Mouse (Mus musculus) forebrain, embryonic 14.5 days (tissue): ENCODE data around the gene Lrrc8d. TPM values are rescaled to one million over a fixed set of nuclear protein-coding genes. Genes with fewer than 3 reads are reported as not detected.

Source experiments
- ATAC-seq: fragments of 200-750 bp; cut with Nextera tagmentation; 2 replicates; pipeline ENCODE4 v1.8.0; 2017; ENCODE audit warnings: mild to moderate bottlenecking, moderate library complexity
- DNase-seq: peaks from one replicate; pipeline ENCODE4 v3.0.0-alpha.2; 2015; ENCODE audit warnings: low spot score
- H3K27ac ChIP-seq: fragments of 300-500 bp; sonication (generic); 2 replicates; pipeline ENCODE4 v1.5.1; 2014; ENCODE audit warnings: low read depth, mild to moderate bottlenecking, control low read depth, low read length, moderate library complexity
- H3K27me3 ChIP-seq: fragments of 300-500 bp; sonication (generic); replicated peaks from 2 replicates; pipeline ENCODE4 v1.6.1; 2014; ENCODE audit warnings: low read length, control low read depth, mixed read lengths; ENCODE audit not compliant: control insufficient read depth, insufficient read depth
- H3K36me3 ChIP-seq: fragments of 300-500 bp; sonication (generic); 2 replicates; pipeline ENCODE4 v1.6.1; 2014; ENCODE audit warnings: low read length, control low read depth; ENCODE audit not compliant: control insufficient read depth, insufficient read depth
- H3K4me1 ChIP-seq: fragments of 300-500 bp; sonication (generic); 2 replicates; pipeline ENCODE4 v1.6.1; 2014; ENCODE audit warnings: antibody characterized with exemption, low read length, control low read depth; ENCODE audit not compliant: control insufficient read depth, insufficient read depth
- H3K4me2 ChIP-seq: fragments of 300-500 bp; sonication (generic); 2 replicates; pipeline ENCODE4 v1.6.1; 2014; ENCODE audit warnings: mild to moderate bottlenecking, control low read depth, low read length
- H3K4me3 ChIP-seq: fragments of 300-500 bp; sonication (generic); 2 replicates; pipeline ENCODE4 v1.5.1; 2014; ENCODE audit warnings: low read depth, low read length, control low read depth
- H3K9ac ChIP-seq: fragments of 300-500 bp; sonication (generic); 2 replicates; pipeline ENCODE4 v1.6.1; 2014; ENCODE audit warnings: mild to moderate bottlenecking, low read length, control low read depth, moderate library complexity
- H3K9me3 ChIP-seq: fragments of 300-500 bp; sonication (generic); replicated peaks from 2 replicates; pipeline ENCODE4 v1.6.1; 2016; ENCODE audit warnings: low read length, control low read depth, mixed read lengths; ENCODE audit not compliant: control insufficient read depth
- WGBS: fragments of 180-500 bp; shearing (Covaris S2); extraction: QIAGEN DNeasy Blood & Tissue Kit; methylation state at CpG from one replicate; pipeline ENCODE4 v1.1.7; 2014; 5-methylcytosine and 5-hydroxymethylcytosine counted together
- polyA plus RNA-seq: library from polyadenylated mRNA; unstranded; fragments of >200 nt; fragmentation: Nextera tagmentation; extraction: Ambion mirVana; gene quantifications from 2 replicates; pipeline ENCODE4 v1.2.1, GENCODE M21; 2014

Gene Lrrc8d
- polyA plus RNA-seq, 1 experiment from 2014 or later, result 23.3 TPM

GRCm38 (mm10) chr5:105799850-105800635, 100.3 kb downstream of the Lrrc8d start:
- Histone ChIP-seq H3K4me1 (peaks cover 10% of the 10 kb centered on the region), H3K4me2 (0 out of 2 replicates have a peak overlapping the region, but pooled peaks have one; percentile 12), H3K27ac (peak overlapping the region; percentile 41), H3K9me3 (no peaks in the 10 kb centered on the region), H3K9ac (peak overlapping the region; percentile 21; the same call in 1 of the 2 replicates), H3K36me3 (no peaks in the 10 kb centered on the region), H3K27me3 (no peaks in the 10 kb centered on the region), H3K4me3 (no peak overlapping the region)
- 25% methylated on average over 13 of the region's 13 CpGs for WGBS
- DNase-seq (peak; percentile 46), ATAC-seq (peak; percentile 40; the same call in 1 of the 2 replicates)

DNA sequence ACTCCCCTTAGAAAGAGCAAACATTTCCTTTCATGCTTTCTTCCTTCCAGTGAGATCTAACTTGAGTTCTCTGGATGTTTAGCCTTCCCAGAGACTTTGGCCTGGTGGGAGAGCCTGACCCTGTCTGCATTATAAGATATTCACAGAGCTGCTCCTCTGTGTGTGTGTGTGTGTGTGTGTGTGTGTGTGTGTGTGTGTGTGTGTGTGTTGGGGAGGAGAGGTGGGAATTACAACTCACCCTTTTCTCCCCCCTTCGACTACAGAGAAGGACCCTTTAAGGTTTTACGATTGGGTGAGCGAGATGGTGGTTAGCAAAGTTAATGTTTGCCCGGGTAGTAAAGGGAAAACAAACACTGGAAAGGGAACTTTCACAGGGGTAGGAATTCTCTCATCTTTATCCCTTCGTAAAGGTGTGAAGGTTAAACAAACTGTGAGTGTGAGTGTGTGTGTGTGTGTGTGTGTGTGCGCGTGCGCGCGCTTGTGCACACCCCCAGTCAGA, 101.3 kb downstream of the Lrrc8d start:
- no peaks in the 10 kb centered on the region for H3K9me3 ChIP-seq
- peaks cover 10% of the 10 kb centered on the region for H3K4me1 ChIP-seq
- no peak for ATAC-seq
- H3K27ac ChIP-seq, result no peak overlapping the region
- 89% methylated on average over 10 of the region's 10 CpGs for WGBS
- no peaks in the 10 kb centered on the region for H3K36me3 ChIP-seq
- no peak for DNase-seq
- H3K27me3 ChIP-seq, result no peaks in the 10 kb centered on the region
- H3K4me2 ChIP-seq, result no peak overlapping the region
- H3K9ac ChIP-seq, result no peak overlapping the region
- H3K4me3 ChIP-seq, result no peak overlapping the region

DNA sequence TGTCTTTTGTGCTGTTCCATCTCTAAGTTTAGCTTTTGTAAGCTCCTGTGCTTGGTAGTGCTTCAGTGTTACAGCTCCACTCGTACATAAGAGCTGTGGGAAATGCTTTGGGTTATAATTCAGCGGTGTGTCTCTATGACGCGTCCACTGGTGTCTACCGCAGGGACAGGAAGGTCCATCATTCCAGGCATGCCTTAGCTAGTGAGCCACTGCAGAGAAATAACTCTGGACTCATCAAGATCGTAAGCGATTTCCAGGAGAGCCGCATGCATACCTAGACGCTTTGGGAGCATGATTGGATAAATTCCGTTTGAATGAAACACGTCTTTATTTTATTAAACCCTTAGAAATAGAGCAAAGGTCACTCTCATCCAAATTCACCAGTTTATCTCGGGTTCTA, 106.2 kb downstream of the Lrrc8d start:
- ATAC-seq, result no peak
- H3K27ac ChIP-seq, result no peak overlapping the region
- no peaks in the 10 kb centered on the region for H3K36me3 ChIP-seq
- no peaks in the 10 kb centered on the region for H3K27me3 ChIP-seq
- H3K4me1 ChIP-seq, result no peaks in the 10 kb centered on the region
- DNase-seq, result no peak
- WGBS, result 96% methylated on average over 12 of the region's 12 CpGs
- H3K9me3 ChIP-seq, result no peaks in the 10 kb centered on the region
- no peak overlapping the region for H3K4me2 ChIP-seq
- H3K9ac ChIP-seq, result no peak overlapping the region
- no peak overlapping the region for H3K4me3 ChIP-seq

GRCm38 (mm10) chr5:105807461-105807860, 107.7 kb downstream of the Lrrc8d start:
- 74% methylated on average over 7 of the region's 7 CpGs for WGBS
- DNase-seq, result no peak
- Histone ChIP-seq H3K9me3 (0 out of 2 replicates have a peak, but pooled peaks cover 2% of the 10 kb centered on the region), H3K36me3 (peaks cover 11% of the 10 kb centered on the region), H3K4me3 (no peak overlapping the region), H3K27ac (no peak overlapping the region), H3K4me2 (no peak overlapping the region), H3K27me3 (no peaks in the 10 kb centered on the region), H3K9ac (no peak overlapping the region), H3K4me1 (no peaks in the 10 kb centered on the region)
- ATAC-seq, result no peak

DNA sequence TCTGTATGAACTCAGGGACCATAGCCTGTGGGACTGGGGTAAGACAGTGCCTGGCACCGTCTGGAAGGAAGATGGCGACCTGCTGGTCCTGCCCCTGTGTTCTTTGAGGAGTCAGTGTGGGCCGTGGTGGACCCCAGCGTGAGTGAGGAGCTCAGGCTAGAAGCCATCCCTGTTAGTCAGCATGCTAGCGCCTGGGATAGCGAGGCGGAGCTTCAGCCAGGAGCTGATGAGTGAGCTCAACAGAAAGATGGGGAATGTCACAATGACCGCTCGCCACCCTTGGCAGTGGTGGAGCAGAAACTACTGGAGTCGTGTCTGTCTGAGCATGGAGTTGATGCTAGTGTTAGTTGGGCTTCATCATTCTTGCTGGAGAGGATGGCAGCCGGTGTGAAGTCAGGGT, 109.3 kb downstream of the Lrrc8d start:
- ATAC-seq, result no peak

DNA sequence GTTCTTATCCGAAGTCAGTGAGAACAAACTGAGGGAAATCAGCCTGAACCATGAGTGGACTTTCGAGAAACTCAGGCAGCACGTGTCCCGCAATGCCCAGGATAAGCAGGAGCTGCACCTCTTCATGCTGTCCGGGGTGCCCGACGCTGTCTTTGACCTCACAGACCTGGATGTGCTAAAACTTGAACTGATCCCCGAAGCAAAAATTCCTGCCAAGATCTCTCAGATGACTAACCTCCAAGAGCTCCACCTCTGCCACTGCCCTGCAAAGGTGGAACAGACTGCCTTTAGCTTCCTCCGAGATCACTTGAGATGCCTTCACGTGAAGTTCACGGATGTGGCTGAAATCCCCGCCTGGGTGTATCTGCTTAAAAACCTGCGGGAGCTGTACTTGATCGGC, 113.3 kb downstream of the Lrrc8d start:
- Histone ChIP-seq H3K9ac (no peak overlapping the region), H3K27me3 (no peaks in the 10 kb centered on the region), H3K4me2 (no peak overlapping the region), H3K36me3 (peaks cover 39% of the 10 kb centered on the region), H3K27ac (no peak overlapping the region), H3K9me3 (peaks cover 6% of the 10 kb centered on the region; the same call in 1 of the 2 replicates), H3K4me1 (peaks cover 11% of the 10 kb centered on the region), H3K4me3 (no peak overlapping the region)
- no peak for DNase-seq
- no peak for ATAC-seq
- WGBS, result 97% methylated on average over 14 of the region's 14 CpGs

More for the DNA sequence above, 109.3 kb downstream of the Lrrc8d start:
- no peak overlapping the region for H3K4me3 ChIP-seq
- DNase-seq, result no peak
- no peaks in the 10 kb centered on the region for H3K4me1 ChIP-seq
- H3K27ac ChIP-seq, result no peak overlapping the region
- peaks cover 27% of the 10 kb centered on the region for H3K36me3 ChIP-seq
- no peak overlapping the region for H3K4me2 ChIP-seq
- H3K9me3 ChIP-seq, result peaks cover 6% of the 10 kb centered on the region; the same call in 1 of the 2 replicates
- H3K9ac ChIP-seq, result no peak overlapping the region
- WGBS, result 86% methylated on average over 11 of the region's 11 CpGs
- no peaks in the 10 kb centered on the region for H3K27me3 ChIP-seq

DNA sequence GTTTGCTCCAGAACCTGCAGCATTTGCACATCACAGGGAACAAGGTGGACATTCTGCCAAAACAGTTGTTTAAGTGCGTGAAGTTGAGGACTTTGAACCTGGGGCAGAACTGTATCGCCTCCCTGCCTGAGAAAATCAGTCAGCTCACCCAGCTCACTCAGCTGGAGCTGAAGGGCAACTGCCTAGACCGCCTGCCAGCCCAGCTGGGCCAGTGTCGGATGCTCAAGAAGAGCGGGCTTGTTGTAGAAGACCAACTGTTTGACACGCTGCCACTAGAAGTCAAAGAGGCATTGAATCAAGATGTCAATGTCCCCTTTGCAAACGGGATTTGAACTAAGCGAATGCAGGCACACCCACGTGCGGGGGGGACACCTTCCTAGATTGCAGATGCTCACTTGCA, 114.2 kb downstream of the Lrrc8d start:
- peaks cover 39% of the 10 kb centered on the region for H3K36me3 ChIP-seq
- peaks cover 6% of the 10 kb centered on the region; the same call in 1 of the 2 replicates for H3K9me3 ChIP-seq
- no peak overlapping the region for H3K9ac ChIP-seq
- no peaks in the 10 kb centered on the region for H3K27me3 ChIP-seq
- H3K4me2 ChIP-seq, result no peak overlapping the region
- no peak overlapping the region for H3K27ac ChIP-seq
- H3K4me3 ChIP-seq, result no peak overlapping the region
- WGBS, result 93% methylated on average over 10 of the region's 10 CpGs
- DNase-seq, result no peak
- no peak for ATAC-seq
- H3K4me1 ChIP-seq, result peaks cover 20% of the 10 kb centered on the region

DNA sequence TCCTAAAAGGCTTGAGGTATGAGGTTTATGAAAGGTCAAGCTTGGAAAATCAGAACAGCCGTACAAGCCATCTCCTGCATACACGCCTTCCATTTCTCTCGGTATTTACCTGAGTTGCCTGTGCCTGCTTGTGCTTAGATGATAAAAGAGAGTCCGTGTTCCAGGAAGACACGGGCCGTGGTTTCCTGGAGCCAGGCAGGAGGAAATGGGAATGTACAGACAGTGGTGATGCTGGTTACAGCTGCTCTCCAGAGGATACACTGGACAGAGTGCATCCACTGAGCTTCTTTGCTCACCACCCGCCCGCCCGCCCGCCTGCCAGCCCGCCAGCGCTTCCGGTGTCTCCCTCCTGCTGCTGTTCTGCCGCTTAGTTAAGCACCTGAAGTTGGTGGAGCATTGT, 116.3 kb downstream of the Lrrc8d start:
- peaks cover 20% of the 10 kb centered on the region for H3K4me1 ChIP-seq
- H3K4me3 ChIP-seq, result no peak overlapping the region
- DNase-seq (no peak), ATAC-seq (no peak)
- H3K9me3 ChIP-seq, result peaks cover 6% of the 10 kb centered on the region; the same call in 1 of the 2 replicates
- no peak overlapping the region for H3K4me2 ChIP-seq
- WGBS, result 95% methylated on average over 14 of the region's 14 CpGs
- no peak overlapping the region for H3K9ac ChIP-seq
- peaks cover 39% of the 10 kb centered on the region for H3K36me3 ChIP-seq
- H3K27ac ChIP-seq, result no peak overlapping the region
- no peaks in the 10 kb centered on the region for H3K27me3 ChIP-seq
